8 mouse cellular contexts compared by ENCODE assay signal in the genomic region with DNA sequence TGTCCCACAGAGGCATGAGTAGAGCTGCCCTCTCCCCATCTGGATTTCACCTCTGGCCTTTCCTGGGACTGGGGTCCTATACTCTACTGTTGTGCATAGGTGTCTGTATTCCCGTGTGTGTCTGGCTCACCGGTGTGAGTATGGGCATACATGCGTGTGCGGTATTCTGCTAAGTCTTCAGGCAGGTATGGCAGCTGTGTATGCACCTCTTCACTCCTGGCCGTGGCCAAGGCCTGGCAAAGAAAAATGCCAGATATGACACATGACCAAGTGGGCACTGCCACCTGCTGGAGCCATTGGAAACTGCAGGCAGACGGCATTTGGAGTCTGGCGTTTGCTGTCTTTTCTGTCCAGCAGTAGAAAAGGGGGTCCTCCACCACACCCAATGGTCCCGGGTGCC. TPM values are rescaled to one million over a fixed set of nuclear protein-coding genes. Genes with fewer than 3 reads are reported as not detected.
DNase-seq lines count a peak whose midpoint lies in the region; ATAC-seq and TF ChIP-seq lines count a peak whose summit lies in the region.

No protein-coding gene starts in this region.

- peak; percentile 94 for TF ChIP-seq CTCF in heart, adult 2 months (IDR thresholded peaks at IDR 0.05)
- TF ChIP-seq CTCF in brain, embryonic 14.5 days (IDR thresholded peaks at IDR 0.05; ENCODE audit: borderline replicate concordance, extremely low read depth, insufficient read depth, insufficient read length), result peak; percentile 95
- peak; percentile 96 for TF ChIP-seq CTCF in midbrain, postnatal 0 days (IDR thresholded peaks at IDR 0.05)

- H3K4me3 ChIP-seq in heart, adult 2 months, result no peak overlapping the region
- no peak overlapping the region for H3K4me3 ChIP-seq in forebrain, embryonic 10.5 days
- H3K4me3 ChIP-seq in hindbrain, embryonic 15.5 days, result no peak overlapping the region
- no peak overlapping the region for H3K4me3 ChIP-seq in midbrain, postnatal 0 days (ENCODE audit: low read depth, low read length)

- H3K27me3 ChIP-seq in heart, adult 2 months (ENCODE audit: control insufficient read depth, insufficient read depth, low read length), result no peaks in the 10 kb centered on the region
- H3K27me3 ChIP-seq in forebrain, embryonic 10.5 days (ENCODE audit: poor library complexity, severe bottlenecking), result peaks cover 10% of the 10 kb centered on the region
- no peaks in the 10 kb centered on the region for H3K27me3 ChIP-seq in hindbrain, embryonic 15.5 days
- H3K27me3 ChIP-seq in midbrain, postnatal 0 days (ENCODE audit: insufficient read depth, low read length), result no peaks in the 10 kb centered on the region

- WGBS in heart, adult 2 months, result 25% methylated on average over 8 of the region's 8 CpGs
- WGBS in forebrain, embryonic 10.5 days, result 30% methylated on average over 8 of the region's 8 CpGs
- WGBS in hindbrain, embryonic 15.5 days, result 33% methylated on average over 8 of the region's 8 CpGs
- WGBS in midbrain, postnatal 0 days, result 23% methylated on average over 8 of the region's 8 CpGs

- no peak for TF ChIP-seq EP300 in heart, adult 2 months (IDR thresholded peaks at IDR 0.05; ENCODE audit: insufficient read depth, low read depth, low read length)

- H3K79me2 ChIP-seq in heart, adult 2 months (replicated peaks; ENCODE audit: control insufficient read depth, insufficient read depth, low read length), result no peaks in the 10 kb centered on the region

- no peak for TF ChIP-seq POLR2A in heart, adult 2 months (IDR thresholded peaks at IDR 0.05; ENCODE audit: insufficient read depth, low read depth, low read length)
- no peak for TF ChIP-seq POLR2A in brain, embryonic 14.5 days (IDR thresholded peaks at IDR 0.05; ENCODE audit: borderline replicate concordance, extremely low read depth, insufficient read depth, insufficient read length, poor library complexity, severe bottlenecking)

- no peak overlapping the region for H3K27ac ChIP-seq in heart, adult 2 months
- H3K27ac ChIP-seq in forebrain, embryonic 10.5 days, result no peak overlapping the region
- no peak overlapping the region for H3K27ac ChIP-seq in hindbrain, embryonic 15.5 days (replicated peaks)
- no peak overlapping the region for H3K27ac ChIP-seq in midbrain, postnatal 0 days (ENCODE audit: low read depth, low read length)

- intact Hi-C loops in heart, adult 2 months (cut with DNase I), result loop anchor here (1.0 to 10.0 kb wide), 4 partner anchors 347 to 694 kb away; no protein-coding TSS in a partner anchor
- intact Hi-C loops in left cerebral cortex, postnatal 36 days (cut with DNase I), result loop anchor here (2.0 to 10.0 kb wide), 2 partner anchors 346 to 530 kb away; no protein-coding TSS in a partner anchor

- DNase-seq in heart, adult 2 months, result peak; percentile 36 to 74
- no peak for DNase-seq in heart, adult 11 months
- peak; percentile 70 for DNase-seq in brain, embryonic 14.5 days (ENCODE audit: low read depth)
- DNase-seq in forebrain, embryonic 10.5 days (ENCODE audit: extremely low spot score, low spot score), result peak; percentile 74
- peak; percentile 73 to 74 for DNase-seq in left cerebral cortex, postnatal 36 days (ENCODE audit: low spot score in 2 of 2)
- peak; percentile 78 for DNase-seq in midbrain, postnatal 0 days (ENCODE audit: low spot score)
- peak; percentile 56 to 72 for DNase-seq in spleen, postnatal 10 days (ENCODE audit: low spot score in 2 of 2)

- no peak overlapping the region for H3K4me2 ChIP-seq in hindbrain, embryonic 15.5 days
- no peak overlapping the region for H3K4me2 ChIP-seq in midbrain, postnatal 0 days (ENCODE audit: low read depth, low read length, poor library complexity, severe bottlenecking)

- ATAC-seq in hindbrain, embryonic 15.5 days (ENCODE audit: low FRiP score, low read depth), result peak; percentile 67
- ATAC-seq in midbrain, postnatal 0 days (ENCODE audit: low FRiP score), result peak; percentile 53; the same call in 1 of the 2 replicates

- no peaks in the 10 kb centered on the region for H3K36me3 ChIP-seq in heart, adult 2 months (ENCODE audit: control insufficient read depth, insufficient read depth, low read length)
- H3K36me3 ChIP-seq in forebrain, embryonic 10.5 days (replicated peaks), result no peaks in the 10 kb centered on the region
- peaks cover 18% of the 10 kb centered on the region for H3K36me3 ChIP-seq in hindbrain, embryonic 15.5 days
- peaks cover 17% of the 10 kb centered on the region for H3K36me3 ChIP-seq in midbrain, postnatal 0 days (ENCODE audit: insufficient read depth, low read length)

- no peaks in the 10 kb centered on the region for H3K9me3 ChIP-seq in forebrain, embryonic 10.5 days
- H3K9me3 ChIP-seq in hindbrain, embryonic 15.5 days, result no peaks in the 10 kb centered on the region
- H3K9me3 ChIP-seq in midbrain, postnatal 0 days (ENCODE audit: low read length), result no peaks in the 10 kb centered on the region

- H3K4me1 ChIP-seq in heart, adult 2 months (ENCODE audit: control insufficient read depth, insufficient read depth, low read length), result no peaks in the 10 kb centered on the region
- no peaks in the 10 kb centered on the region for H3K4me1 ChIP-seq in forebrain, embryonic 10.5 days
- no peaks in the 10 kb centered on the region for H3K4me1 ChIP-seq in hindbrain, embryonic 15.5 days (replicated peaks)
- H3K4me1 ChIP-seq in midbrain, postnatal 0 days (ENCODE audit: insufficient read depth, low read length), result no peaks in the 10 kb centered on the region

- no peak overlapping the region for H3K9ac ChIP-seq in heart, adult 2 months (ENCODE audit: low read depth, low read length)
- H3K9ac ChIP-seq in hindbrain, embryonic 15.5 days, result no peak overlapping the region
- H3K9ac ChIP-seq in midbrain, postnatal 0 days (replicated peaks; ENCODE audit: low read length, poor library complexity, severe bottlenecking), result no peak overlapping the region

RNA-seq across cellular contexts. Expression of a gene that starts 26.7 kb away (rescaled TPM):
- total RNA-seq in heart, adult 2 months (2021), result under 1 TPM; 0.21 to 0.27 TPM
- 0.29 and 0.35 TPM in 2 replicates for polyA plus RNA-seq in heart, adult 2 months (2012; rRNA removed)
- 229 and 307 TPM in 2 replicates for polyA plus RNA-seq in brain, embryonic 14.5 days (2012; rRNA removed)
- 1.4 and 2.0 TPM in 2 replicates for polyA plus RNA-seq in forebrain, embryonic 10.5 days (2016; fragmentation: Nextera tagmentation; extraction: Ambion mirVana)
- polyA plus RNA-seq in hindbrain, embryonic 15.5 days (2015; fragmentation: Nextera tagmentation; extraction: Ambion mirVana), result 389 and 429 TPM in 2 replicates
- total RNA-seq in left cerebral cortex, postnatal 36 days (2021), result 100 to 1,000 TPM; 163 to 174 TPM
- 375 and 444 TPM in 2 replicates for total RNA-seq in midbrain, postnatal 0 days (2014; rRNA removed)
- 603 and 636 TPM in 2 replicates for polyA plus RNA-seq in midbrain, postnatal 0 days (2015; fragmentation: Nextera tagmentation; extraction: Ambion mirVana)

RNA-seq across cellular contexts. Expression of a gene that starts 32.6 kb away (rescaled TPM):
- total RNA-seq in heart, adult 2 months (2021), result 10 to 100 TPM; 35.3 to 38.3 TPM
- polyA plus RNA-seq in heart, adult 2 months (2012; rRNA removed), result 52.4 and 59.2 TPM in 2 replicates
- 160 and 198 TPM in 2 replicates for polyA plus RNA-seq in brain, embryonic 14.5 days (2012; rRNA removed)
- polyA plus RNA-seq in forebrain, embryonic 10.5 days (2016; fragmentation: Nextera tagmentation; extraction: Ambion mirVana), result 73.2 and 76.2 TPM in 2 replicates
- polyA plus RNA-seq in hindbrain, embryonic 15.5 days (2015; fragmentation: Nextera tagmentation; extraction: Ambion mirVana), result 69.1 and 71.5 TPM in 2 replicates
- total RNA-seq in left cerebral cortex, postnatal 36 days (2021), result 100 to 1,000 TPM; 135 to 196 TPM
- 136 and 166 TPM in 2 replicates for total RNA-seq in midbrain, postnatal 0 days (2014; rRNA removed)
- 53.2 and 66.8 TPM in 2 replicates for polyA plus RNA-seq in midbrain, postnatal 0 days (2015; fragmentation: Nextera tagmentation; extraction: Ambion mirVana)

Comparison
In these comparisons a context has a peak if more than half of its experiments do, and no peak if none do; other contexts are left out.
1. RNA of a gene that starts 26.7 kb away (polyA plus RNA-seq): 603 to 636 TPM in midbrain, postnatal 0 days, 389 to 429 TPM in hindbrain, embryonic 15.5 days and 229 to 307 TPM in brain, embryonic 14.5 days; 1.4 to 2.0 TPM in forebrain, embryonic 10.5 days and 0.29 to 0.35 TPM in heart, adult 2 months; every median in the first group is over 10 times any median in the second.
2. Peak in every context shown above with its lines, with median percentiles within 50 percentile points of each other: CTCF ChIP-seq.